Mouse (Mus musculus): Measurements from ENCODE around the gene Slc22a4.

- TF ChIP-seq CTCF (IDR thresholded peaks at IDR 0.05 in 2 of 3, conservative IDR thresholded peaks at IDR 0.05 in 1 of 3; ENCODE audit: control insufficient read depth in 1 of 3, insufficient read depth in 1 of 3, low read depth in 2 of 3, low read length in 3 of 3, poor library complexity in 1 of 3, severe bottlenecking in 1 of 3) (no peak), POLR2AphosphoS2 (IDR thresholded peaks at IDR 0.05; ENCODE audit: low read length) (no peak), EP300 (IDR thresholded peaks at IDR 0.05; ENCODE audit: low read depth in 1 of 2, low read length in 2 of 2) (no peak), KAT2A (conservative IDR thresholded peaks at IDR 0.05; ENCODE audit: low read depth, low read length) (no peak), GATA1 (IDR thresholded peaks at IDR 0.05; ENCODE audit: low read depth, low read length) (no peak), POLR2A (IDR thresholded peaks at IDR 0.05; ENCODE audit: control insufficient read depth in 1 of 2, insufficient read depth in 1 of 2, low read depth in 1 of 2, low read length in 2 of 2, poor library complexity in 1 of 2) (no peak), USF2 (IDR thresholded peaks at IDR 0.05; ENCODE audit: borderline replicate concordance in 1 of 2, insufficient read depth in 1 of 2, low read depth in 1 of 2, low read length in 2 of 2) (no peak), RCOR1 (IDR thresholded peaks at IDR 0.05; ENCODE audit: low read depth, low read length) (no peak), E2F4 (IDR thresholded peaks at IDR 0.05; ENCODE audit: borderline replicate concordance, low read depth, low read length) (no peak), HCFC1 (IDR thresholded peaks at IDR 0.05; ENCODE audit: low read depth, low read length) (no peak), ZC3H11A (IDR thresholded peaks at IDR 0.05; ENCODE audit: low read depth, low read length) (no peak)
Observed at GRCm38 (mm10) chr11:54027131-54028043, 503 bp downstream of the Slc22a4 start.
